Mouse (Mus musculus) left cerebral cortex, adult 2 months (tissue): ENCODE data around the gene Cphx3. TPM values are rescaled to one million over a fixed set of nuclear protein-coding genes. Genes with fewer than 3 reads are reported as not detected.
"Not testable (repeated sequence)": the region's sequence is repeated elsewhere in the genome, so short reads cannot be mapped to it uniquely, and the experiment has no call there.

ENCODE experiments used
- DNase-seq, 2 experiments: peaks; one replicate each; pipeline ENCODE4 v3.0.0; 2021 to 2022; ENCODE audit warnings: low spot score in 2 of 2, mixed read lengths in 1 of 2; ENCODE audit errors: extremely low spot score in 1 of 2
- H3K27ac ChIP-seq: fragments of 200-600 bp; 2 replicates; pipeline ENCODE4 v1.8.1; 2022
- H3K4me3 ChIP-seq: fragments of 200-600 bp; 2 replicates; pipeline ENCODE4 v1.8.1; 2022
- intact Hi-C: fragments of 180-260 bp; cut with DNase I; formaldehyde crosslinking; loops from one replicate; pipeline ENCODE4 v1.15.1; 2025
- long read RNA-seq, 2 experiments: library from polyadenylated mRNA; stranded (forward); transcript quantifications; one replicate each; pipeline ENCODE4 v2.0.0; 2021; ENCODE audit warnings: borderline mapping rate in 2 of 2
- total RNA-seq, 2 experiments: library from RNA; stranded (reverse); gene quantifications; 2 replicates each; pipeline ENCODE4 v1.2.3; 2021

The Cphx3 gene
- total RNA-seq, result not detected
- long read RNA-seq, experiment 1, result 0 reads
- long read RNA-seq, experiment 2, result 0 reads

- DNase-seq, intact Hi-C loops, H3K27ac ChIP-seq, H3K4me3 ChIP-seq: not testable (repeated sequence)
Measured at GRCm38 (mm10) chr14:26081997-26082396, at the start of gene Cphx3. Gene Cphx3 (plus strand): TSS chr14:26082297.

- intact Hi-C loops, H3K27ac ChIP-seq, DNase-seq, H3K4me3 ChIP-seq: not testable (repeated sequence)
Measured at GRCm38 (mm10) chr14:26034364-26034763, 47.7 kb upstream of the Cphx3 start.

- intact Hi-C loops, DNase-seq, H3K27ac ChIP-seq, H3K4me3 ChIP-seq: not testable (repeated sequence)
Measured at GRCm38 (mm10) chr14:26035439-26035838, 46.7 kb upstream of the Cphx3 start.

GRCm38 (mm10) chr14:26042611-26043010 lies 39.5 kb upstream of the Cphx3 start, which contains the start of gene Gm9780:
Gene Gm9780 (minus strand): TSS chr14:26042711.
- H3K27ac ChIP-seq, intact Hi-C loops, H3K4me3 ChIP-seq, DNase-seq: not testable (repeated sequence)

GRCm38 (mm10) chr14:26045007-26045406 lies 37.1 kb upstream of the Cphx3 start:
- DNase-seq, H3K27ac ChIP-seq, H3K4me3 ChIP-seq, intact Hi-C loops: not testable (repeated sequence)

- DNase-seq, result not testable (repeated sequence)
Measured at GRCm38 (mm10) chr14:26047026-26047425, 35.1 kb upstream of the Cphx3 start.

GRCm38 (mm10) chr14:26048767-26049166 lies 33.3 kb upstream of the Cphx3 start:
- DNase-seq, H3K27ac ChIP-seq, intact Hi-C loops: not testable (repeated sequence)

More at GRCm38 (mm10) chr14:26047026-26047425, 35.1 kb upstream of the Cphx3 start:
- intact Hi-C loops, H3K27ac ChIP-seq, H3K4me3 ChIP-seq: not testable (repeated sequence)

GRCm38 (mm10) chr14:26058184-26058583 lies 23.9 kb upstream of the Cphx3 start:
- H3K4me3 ChIP-seq, H3K27ac ChIP-seq, DNase-seq, intact Hi-C loops: not testable (repeated sequence)

More at GRCm38 (mm10) chr14:26048767-26049166, 33.3 kb upstream of the Cphx3 start:
- H3K4me3 ChIP-seq, result not testable (repeated sequence)

GRCm38 (mm10) chr14:26059362-26059761 lies 22.7 kb upstream of the Cphx3 start:
- DNase-seq, H3K4me3 ChIP-seq, intact Hi-C loops, H3K27ac ChIP-seq: not testable (repeated sequence)

- DNase-seq, intact Hi-C loops, H3K27ac ChIP-seq, H3K4me3 ChIP-seq: not testable (repeated sequence)
Measured at GRCm38 (mm10) chr14:26066574-26067324, 15.3 kb upstream of the Cphx3 start.

- DNase-seq, H3K4me3 ChIP-seq, H3K27ac ChIP-seq, intact Hi-C loops: not testable (repeated sequence)
Measured at GRCm38 (mm10) chr14:26067325-26067633, 14.8 kb upstream of the Cphx3 start, which contains the start of gene Tmem254c. Gene Tmem254c (minus strand): TSS chr14:26067355.

- H3K4me3 ChIP-seq, DNase-seq, H3K27ac ChIP-seq, intact Hi-C loops: not testable (repeated sequence)
Measured at GRCm38 (mm10) chr14:26076620-26077390, 5.3 kb upstream of the Cphx3 start.

GRCm38 (mm10) chr14:26081216-26081615 lies 881 bp upstream of the Cphx3 start, which contains the start of gene Cphx2:
Gene Cphx2 (plus strand): TSS chr14:26081516.
- H3K27ac ChIP-seq, intact Hi-C loops, H3K4me3 ChIP-seq, DNase-seq: not testable (repeated sequence)

GRCm38 (mm10) chr14:26097622-26098021 lies 15.5 kb downstream of the Cphx3 start:
- DNase-seq, H3K4me3 ChIP-seq, intact Hi-C loops, H3K27ac ChIP-seq: not testable (repeated sequence)

- H3K27ac ChIP-seq, intact Hi-C loops, DNase-seq, H3K4me3 ChIP-seq: not testable (repeated sequence)
Measured at GRCm38 (mm10) chr14:26118150-26118549, 36.1 kb downstream of the Cphx3 start, which contains the start of gene Duxbl2. Gene Duxbl2 (plus strand): TSS chr14:26118349.

- H3K27ac ChIP-seq, DNase-seq, H3K4me3 ChIP-seq, intact Hi-C loops: not testable (repeated sequence)
Measured at GRCm38 (mm10) chr14:26118550-26119000, 36.5 kb downstream of the Cphx3 start.

GRCm38 (mm10) chr14:26119095-26119494 lies 37.0 kb downstream of the Cphx3 start:
- DNase-seq, H3K27ac ChIP-seq, intact Hi-C loops, H3K4me3 ChIP-seq: not testable (repeated sequence)
